Mouse (Mus musculus) embryonic facial prominence, embryonic 11.5 days (tissue): ENCODE data around the gene Ism1. TPM values are rescaled to one million over a fixed set of nuclear protein-coding genes. Genes with fewer than 3 reads are reported as not detected.

Experiments
- ATAC-seq: fragments of 200-750 bp; cut with Nextera tagmentation; replicated peaks from 2 replicates; pipeline ENCODE4 v1.8.0; 2017; ENCODE audit warnings: low read depth; ENCODE audit not compliant: insufficient number of reproducible peaks, low FRiP score, low TSS enrichment
- DNase-seq: peaks from one replicate; pipeline ENCODE4 v3.0.0-alpha.2; 2015; ENCODE audit warnings: low spot score
- H3K27ac ChIP-seq: fragments of 300-500 bp; sonication (generic); replicated peaks from 2 replicates; pipeline ENCODE4 v1.5.1; 2014; ENCODE audit warnings: mild to moderate bottlenecking, low read depth, low read length, control low read depth
- H3K27me3 ChIP-seq: fragments of 300-500 bp; sonication (generic); 2 replicates; pipeline ENCODE4 v1.6.1; 2014; ENCODE audit warnings: mild to moderate bottlenecking, low read length, moderate library complexity, mixed read lengths; ENCODE audit not compliant: control insufficient read depth, insufficient read depth
- H3K36me3 ChIP-seq: fragments of 300-500 bp; sonication (generic); replicated peaks from 2 replicates; pipeline ENCODE4 v1.6.1; 2014; ENCODE audit warnings: low read depth, mild to moderate bottlenecking, low read length, moderate library complexity, mixed read lengths; ENCODE audit not compliant: control insufficient read depth, insufficient read depth
- H3K4me1 ChIP-seq: fragments of 300-500 bp; sonication (generic); 2 replicates; pipeline ENCODE4 v1.6.1; 2014; ENCODE audit warnings: low read length, mixed read lengths; ENCODE audit not compliant: control insufficient read depth, insufficient read depth
- H3K4me2 ChIP-seq: fragments of 300-500 bp; sonication (generic); 2 replicates; pipeline ENCODE4 v1.6.1; 2014; ENCODE audit warnings: low read depth, mild to moderate bottlenecking, control low read depth, low read length, moderate library complexity
- H3K4me3 ChIP-seq: fragments of 300-500 bp; sonication (generic); 2 replicates; pipeline ENCODE4 v1.5.1; 2014; ENCODE audit warnings: low read depth, low read length, control low read depth
- H3K9ac ChIP-seq: fragments of 300-500 bp; sonication (generic); replicated peaks from 2 replicates; pipeline ENCODE4 v1.6.1; 2014; ENCODE audit warnings: mild to moderate bottlenecking, control low read depth, low read length
- H3K9me3 ChIP-seq: fragments of 300-500 bp; sonication (generic); replicated peaks from 2 replicates; pipeline ENCODE4 v1.6.1; 2016; ENCODE audit warnings: mild to moderate bottlenecking, low read length, inconsistent platforms, mixed read lengths; ENCODE audit not compliant: control insufficient read depth
- WGBS: fragments of 180-500 bp; shearing (Covaris S2); extraction: QIAGEN DNeasy Blood & Tissue Kit; methylation state at CpG from one replicate; pipeline ENCODE4 v1.1.7; 2014; 5-methylcytosine and 5-hydroxymethylcytosine counted together
- polyA plus RNA-seq: library from polyadenylated mRNA; unstranded; fragments of >200 nt; fragmentation: Nextera tagmentation; extraction: Ambion mirVana; gene quantifications from 2 replicates; pipeline ENCODE4 v1.2.1, GENCODE M21; 2014

The Ism1 gene
- polyA plus RNA-seq = 1.8 and 1.9 TPM in 2 replicates

- peak within 1 kb of the TSS; percentile 75 for H3K27ac ChIP-seq
- WGBS = under 1% methylated on average over 38 of the region's 39 CpGs
- ATAC-seq (peak; percentile 83), DNase-seq (peak; percentile 66)
- H3K4me1 ChIP-seq = no peaks in the 10 kb centered on the region
- peak within 1 kb of the TSS; percentile 85 for H3K4me3 ChIP-seq
- H3K9ac ChIP-seq = peak within 1 kb of the TSS; percentile 84
- H3K36me3 ChIP-seq = no peaks in the 10 kb centered on the region
- peak within 1 kb of the TSS; percentile 99 for H3K4me2 ChIP-seq
- no peaks in the 10 kb centered on the region for H3K9me3 ChIP-seq
- H3K27me3 ChIP-seq = no peaks in the 10 kb centered on the region
Measured at GRCm38 (mm10) chr2:139677809-139678274, at the start of gene Ism1. Gene Ism1 (plus strand): TSS chr2:139678178.

GRCm38 (mm10) chr2:139628731-139629130, 49.2 kb upstream of the Ism1 start:
- Histone ChIP-seq H3K4me3 (no peak overlapping the region), H3K9ac (no peak overlapping the region), H3K36me3 (no peaks in the 10 kb centered on the region), H3K9me3 (no peaks in the 10 kb centered on the region), H3K27me3 (no peaks in the 10 kb centered on the region), H3K27ac (no peak overlapping the region), H3K4me1 (no peaks in the 10 kb centered on the region), H3K4me2 (no peak overlapping the region)
- WGBS = 88% methylated on average over 4 of the region's 4 CpGs
- DNase-seq = no peak
- ATAC-seq = no peak

- H3K27me3 ChIP-seq = no peaks in the 10 kb centered on the region
- H3K9ac ChIP-seq = no peak overlapping the region
- 84% methylated on average over 3 of the region's 3 CpGs for WGBS
- H3K9me3 ChIP-seq = no peaks in the 10 kb centered on the region
- no peaks in the 10 kb centered on the region for H3K4me1 ChIP-seq
- no peak overlapping the region for H3K4me3 ChIP-seq
- no peak for DNase-seq
- no peak overlapping the region for H3K27ac ChIP-seq
- no peak overlapping the region for H3K4me2 ChIP-seq
- ATAC-seq = no peak
- no peaks in the 10 kb centered on the region for H3K36me3 ChIP-seq
Measured at GRCm38 (mm10) chr2:139629653-139630052, 48.3 kb upstream of the Ism1 start.

GRCm38 (mm10) chr2:139634506-139634905, 43.5 kb upstream of the Ism1 start:
- WGBS = 73% methylated on average over 4 of the region's 4 CpGs

GRCm38 (mm10) chr2:139637861-139638260, 40.1 kb upstream of the Ism1 start:
- no peak overlapping the region for H3K27ac ChIP-seq
- H3K4me2 ChIP-seq = no peak overlapping the region
- no peak for ATAC-seq
- H3K9ac ChIP-seq = no peak overlapping the region
- no peaks in the 10 kb centered on the region for H3K9me3 ChIP-seq
- H3K27me3 ChIP-seq = no peaks in the 10 kb centered on the region
- H3K4me3 ChIP-seq = no peak overlapping the region
- WGBS = 44% methylated on average over 2 of the region's 2 CpGs
- no peaks in the 10 kb centered on the region for H3K4me1 ChIP-seq
- H3K36me3 ChIP-seq = no peaks in the 10 kb centered on the region
- DNase-seq = no peak

More at GRCm38 (mm10) chr2:139634506-139634905, 43.5 kb upstream of the Ism1 start:
- H3K4me3 ChIP-seq = no peak overlapping the region
- no peaks in the 10 kb centered on the region for H3K9me3 ChIP-seq
- no peak overlapping the region for H3K9ac ChIP-seq
- H3K4me1 ChIP-seq = no peaks in the 10 kb centered on the region
- no peaks in the 10 kb centered on the region for H3K27me3 ChIP-seq
- H3K4me2 ChIP-seq = no peak overlapping the region
- DNase-seq (no peak), ATAC-seq (no peak)
- no peak overlapping the region for H3K27ac ChIP-seq
- no peaks in the 10 kb centered on the region for H3K36me3 ChIP-seq

GRCm38 (mm10) chr2:139641757-139642385, 36.1 kb upstream of the Ism1 start:
- Histone ChIP-seq H3K36me3 (no peaks in the 10 kb centered on the region), H3K27ac (no peak overlapping the region), H3K9ac (no peak overlapping the region), H3K27me3 (no peaks in the 10 kb centered on the region), H3K4me1 (no peaks in the 10 kb centered on the region), H3K9me3 (no peaks in the 10 kb centered on the region), H3K4me3 (no peak overlapping the region), H3K4me2 (no peak overlapping the region)
- peak; percentile 9 for DNase-seq
- 38% methylated on average over 7 of the region's 7 CpGs for WGBS
- ATAC-seq = no peak

- no peaks in the 10 kb centered on the region for H3K9me3 ChIP-seq
- H3K9ac ChIP-seq = no peak overlapping the region
- H3K27ac ChIP-seq = no peak overlapping the region
- DNase-seq (no peak), ATAC-seq (no peak)
- no peak overlapping the region for H3K4me2 ChIP-seq
- no peaks in the 10 kb centered on the region for H3K4me1 ChIP-seq
- no peaks in the 10 kb centered on the region for H3K36me3 ChIP-seq
- H3K27me3 ChIP-seq = no peaks in the 10 kb centered on the region
- 83% methylated on average over 3 of the region's 3 CpGs for WGBS
- H3K4me3 ChIP-seq = no peak overlapping the region
Measured at GRCm38 (mm10) chr2:139649518-139649917, 28.5 kb upstream of the Ism1 start.

GRCm38 (mm10) chr2:139656750-139657149, 21.2 kb upstream of the Ism1 start:
- no peak for ATAC-seq
- 53% methylated on average over 4 of the region's 4 CpGs for WGBS
- no peaks in the 10 kb centered on the region for H3K4me1 ChIP-seq
- H3K4me3 ChIP-seq = no peak overlapping the region
- H3K9ac ChIP-seq = no peak overlapping the region
- H3K36me3 ChIP-seq = no peaks in the 10 kb centered on the region
- H3K4me2 ChIP-seq = no peak overlapping the region
- no peak for DNase-seq
- no peaks in the 10 kb centered on the region for H3K27me3 ChIP-seq
- no peak overlapping the region for H3K27ac ChIP-seq
- H3K9me3 ChIP-seq = no peaks in the 10 kb centered on the region
